Mouse (Mus musculus): Measurements from ENCODE around the gene Tns1. TPM values are rescaled to one million over a fixed set of nuclear protein-coding genes. Genes with fewer than 3 reads are reported as not detected.
"Not testable (repeated sequence)": the region's sequence is repeated elsewhere in the genome, so short reads cannot be mapped to it uniquely, and the experiment has no call there.

Gene Tns1
- total RNA-seq (2021), result 100 to 1,000 TPM; 672 to 786 TPM

GRCm38 (mm10) chr1:74124021-74124981, at the start of gene Tns1:
Tns1 (minus strand) TSS chr1:74124449.
- intact Hi-C loops (cut with DNase I), result loop anchor here (2.0 kb wide), 2 partner anchors 42 to 138 kb away; no protein-coding TSS in a partner anchor
- peak; percentile 52 to 61 for DNase-seq

- no peak for DNase-seq
- intact Hi-C loops (cut with DNase I), result no loop called here
These were observed 48.5 kb upstream of the Tns1 start for GRCm38 (mm10) chr1:74172722-74173121.

GRCm38 (mm10) chr1:74169721-74170120, 45.5 kb upstream of the Tns1 start:
- intact Hi-C loops (cut with DNase I), result no loop called here
- DNase-seq, result no peak

GRCm38 (mm10) chr1:74167136-74167535, 42.9 kb upstream of the Tns1 start:
- intact Hi-C loops (cut with DNase I), result no loop called here
- DNase-seq, result no peak

GRCm38 (mm10) chr1:74160036-74160435, 35.8 kb upstream of the Tns1 start:
- intact Hi-C loops (cut with DNase I), result no loop called here
- no peak for DNase-seq

- intact Hi-C loops (cut with DNase I); DNase-seq: not testable (repeated sequence)
These were observed 35.4 kb upstream of the Tns1 start for GRCm38 (mm10) chr1:74159613-74160012.

- no peak for DNase-seq
- intact Hi-C loops (cut with DNase I), result no loop called here
These were observed 32.2 kb upstream of the Tns1 start for GRCm38 (mm10) chr1:74156381-74156910.

- intact Hi-C loops (cut with DNase I), result no loop called here
- DNase-seq, result no peak
These were observed 31.3 kb upstream of the Tns1 start for GRCm38 (mm10) chr1:74155435-74156012.

GRCm38 (mm10) chr1:74153461-74154184, 29.4 kb upstream of the Tns1 start, which contains the start of gene Cxcr2:
Cxcr2 (plus strand) TSS chr1:74153989.
- intact Hi-C loops (cut with DNase I), result no loop called here
- no peak for DNase-seq

- DNase-seq, result no peak
- intact Hi-C loops (cut with DNase I), result no loop called here
These were observed 26.8 kb upstream of the Tns1 start for GRCm38 (mm10) chr1:74151091-74151490.

GRCm38 (mm10) chr1:74150101-74150500, 25.9 kb upstream of the Tns1 start:
- intact Hi-C loops (cut with DNase I), result no loop called here
- no peak for DNase-seq

- intact Hi-C loops (cut with DNase I), result no loop called here
- no peak for DNase-seq
These were observed 25.0 kb upstream of the Tns1 start for GRCm38 (mm10) chr1:74149106-74149885.

- intact Hi-C loops (cut with DNase I), result no loop called here
- DNase-seq, result no peak
These were observed 17.5 kb upstream of the Tns1 start for GRCm38 (mm10) chr1:74141781-74142180.

GRCm38 (mm10) chr1:74139415-74139814, 15.2 kb upstream of the Tns1 start:
- intact Hi-C loops (cut with DNase I), result no loop called here
- no peak for DNase-seq

- intact Hi-C loops (cut with DNase I), result no loop called here
- DNase-seq, result no peak
These were observed 11.2 kb upstream of the Tns1 start for GRCm38 (mm10) chr1:74135326-74135950.

- DNase-seq, result no peak
- intact Hi-C loops (cut with DNase I), result no loop called here
These were observed 9.7 kb upstream of the Tns1 start for GRCm38 (mm10) chr1:74133954-74134353.

GRCm38 (mm10) chr1:74132011-74132410, 7.8 kb upstream of the Tns1 start:
- DNase-seq, result no peak
- intact Hi-C loops (cut with DNase I), result no loop called here

GRCm38 (mm10) chr1:74130883-74131659, 6.8 kb upstream of the Tns1 start:
- intact Hi-C loops (cut with DNase I), result no loop called here
- no peak for DNase-seq

Data from heart, postnatal 36 days (tissue).